Mouse (Mus musculus): ENCODE data around the gene Ces1g. TPM values are rescaled to one million over a fixed set of nuclear protein-coding genes. Genes with fewer than 3 reads are reported as not detected.

Gene Ces1g
- not detected in 2 replicates for polyA plus RNA-seq (2016; fragmentation: Nextera tagmentation; extraction: Ambion mirVana)

DNA sequence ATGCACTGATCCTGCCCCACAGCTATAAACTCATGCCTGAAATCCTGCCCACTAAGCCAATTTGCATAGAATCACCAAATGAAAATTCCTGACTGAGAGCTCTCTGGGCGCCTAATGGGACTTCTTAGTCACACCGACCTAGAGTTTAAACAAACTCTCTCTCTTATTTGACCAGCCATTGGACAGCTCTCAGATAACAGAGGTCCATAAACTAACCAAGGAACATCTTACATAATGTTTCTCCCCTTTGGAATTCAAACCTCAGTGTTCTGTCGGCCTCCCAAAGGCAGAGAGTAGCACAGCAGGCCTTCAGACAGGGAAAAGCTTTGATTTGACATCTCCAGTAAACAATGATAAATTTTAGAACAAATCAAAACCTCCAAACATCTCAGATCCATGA is at the start of gene Ces1g:
TSS of gene Ces1g (minus strand) at position 102 of the 400 bp plus-strand sequence.
- H3K4me1 ChIP-seq, result no peaks in the 10 kb centered on the region
- no peak within 1 kb of the TSS for H3K9ac ChIP-seq
- H3K27me3 ChIP-seq, result no peaks in the 10 kb centered on the region
- H3K9me3 ChIP-seq (replicated peaks), result no peaks in the 10 kb centered on the region
- ATAC-seq (ENCODE audit: low FRiP score), result no peak
- H3K4me3 ChIP-seq, result no peak within 1 kb of the TSS
- H3K4me2 ChIP-seq (replicated peaks), result no peak within 1 kb of the TSS
- H3K36me3 ChIP-seq, result no peaks in the 10 kb centered on the region
- 75% methylated on average over 3 of the region's 3 CpGs for WGBS
- no peak within 1 kb of the TSS for H3K27ac ChIP-seq

DNA sequence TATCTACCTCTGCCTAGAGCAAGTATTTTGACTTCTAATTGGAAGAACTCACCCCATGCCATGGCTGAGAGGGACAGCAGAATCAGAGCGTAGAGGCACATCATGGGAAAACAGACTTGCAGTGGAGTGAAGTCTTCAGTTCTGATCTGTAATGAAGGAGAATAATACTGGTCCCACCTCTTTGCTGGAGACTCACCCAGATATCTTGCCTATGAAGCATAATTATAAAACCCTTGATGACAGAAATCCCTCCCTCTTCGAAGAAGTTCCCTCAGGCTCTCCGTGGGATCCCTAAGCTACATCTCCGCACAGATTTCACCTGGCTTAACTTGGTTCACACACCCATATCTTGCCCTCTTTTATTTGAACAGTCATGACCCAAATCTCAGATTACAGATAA is 42.5 kb upstream of the Ces1g start, which contains the start of gene Ces1h:
TSS of gene Ces1h (minus strand) at position 101 of the 400 bp plus-strand sequence.
- no peaks in the 10 kb centered on the region for H3K4me1 ChIP-seq
- no peaks in the 10 kb centered on the region for H3K36me3 ChIP-seq
- ATAC-seq (ENCODE audit: low FRiP score), result no peak
- no peak within 1 kb of the TSS for H3K4me2 ChIP-seq (replicated peaks)
- no peak within 1 kb of the TSS for H3K9ac ChIP-seq
- H3K9me3 ChIP-seq (replicated peaks), result no peaks in the 10 kb centered on the region
- H3K27me3 ChIP-seq, result no peaks in the 10 kb centered on the region
- no peak within 1 kb of the TSS for H3K4me3 ChIP-seq
- 90% methylated on average over 4 of the region's 4 CpGs for WGBS
- no peak within 1 kb of the TSS for H3K27ac ChIP-seq

DNA sequence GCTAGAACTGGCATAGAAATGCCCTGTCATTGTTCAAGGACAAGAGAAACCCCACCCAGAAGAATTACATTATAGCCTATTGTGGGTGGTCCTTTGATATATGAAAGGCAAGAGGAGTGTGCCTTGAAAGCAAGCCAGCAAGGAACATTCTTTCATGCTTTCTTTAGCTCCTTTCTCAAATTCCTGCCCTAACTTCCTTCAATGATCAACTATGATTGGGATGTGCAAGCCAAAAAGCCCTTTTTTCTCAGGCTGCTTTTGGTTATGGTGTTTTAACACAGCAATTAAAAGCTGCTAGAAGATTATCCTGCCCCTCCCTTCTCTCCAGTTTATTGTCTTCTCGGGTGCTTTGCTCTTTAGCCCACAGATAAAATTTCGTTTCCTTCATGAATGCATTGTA is 32.4 kb upstream of the Ces1g start:
- Histone ChIP-seq H3K4me2 (replicated peaks) (no peak overlapping the region), H3K4me3 (no peak overlapping the region), H3K4me1 (no peaks in the 10 kb centered on the region; the same call in 1 of the 2 replicates), H3K9me3 (replicated peaks) (no peaks in the 10 kb centered on the region), H3K27ac (no peak overlapping the region), H3K9ac (no peak overlapping the region), H3K36me3 (no peaks in the 10 kb centered on the region), H3K27me3 (no peaks in the 10 kb centered on the region)
- ATAC-seq (ENCODE audit: low FRiP score), result no peak
- 37% methylated on average over 2 of the region's 2 CpGs for WGBS

DNA sequence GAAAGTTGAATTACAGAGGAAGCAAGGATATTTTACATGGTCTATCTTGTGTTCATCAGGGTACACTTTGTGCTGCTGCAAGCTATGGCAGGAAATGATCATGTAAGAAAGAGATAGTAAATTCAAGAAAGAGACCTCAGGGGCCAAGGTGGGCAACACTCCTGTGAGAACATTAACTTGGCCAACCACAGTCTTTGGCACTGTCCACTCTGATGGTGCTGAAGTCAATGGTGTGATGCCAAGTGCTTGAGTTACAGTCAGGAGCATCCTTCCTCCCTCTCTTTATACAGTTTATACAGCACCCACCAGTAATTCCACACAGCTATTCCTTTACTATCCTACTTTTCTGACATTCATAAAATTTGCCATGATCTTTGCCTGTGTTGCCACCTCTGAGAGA is 23.0 kb upstream of the Ces1g start:
- H3K4me2 ChIP-seq (replicated peaks), result no peak overlapping the region

DNA sequence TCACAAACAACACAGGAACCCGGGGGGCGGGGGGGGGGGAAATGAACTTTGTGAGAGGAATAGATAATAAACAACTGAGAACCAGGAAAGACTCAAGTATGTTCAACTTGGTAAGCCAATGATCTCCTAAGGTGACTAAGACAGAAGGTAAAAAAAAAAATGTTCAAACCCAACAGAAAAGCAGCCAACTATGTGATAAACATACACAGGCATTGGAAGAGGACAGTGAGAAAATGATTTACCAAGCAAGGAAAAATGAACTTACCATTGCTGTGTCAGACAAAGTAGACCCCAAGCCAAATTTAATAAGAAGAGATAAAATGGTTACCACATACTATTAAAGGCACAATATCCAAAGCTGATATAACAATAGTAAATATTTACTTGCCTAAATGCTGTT is 2.4 kb upstream of the Ces1g start:
- no peak overlapping the region for H3K4me3 ChIP-seq
- 93% methylated on average over 2 of the region's 2 CpGs for WGBS
- no peaks in the 10 kb centered on the region for H3K27me3 ChIP-seq
- no peaks in the 10 kb centered on the region for H3K36me3 ChIP-seq
- H3K9me3 ChIP-seq (replicated peaks), result no peaks in the 10 kb centered on the region
- H3K4me2 ChIP-seq (replicated peaks), result no peak overlapping the region
- no peak overlapping the region for H3K9ac ChIP-seq
- no peak overlapping the region for H3K27ac ChIP-seq
- no peaks in the 10 kb centered on the region for H3K4me1 ChIP-seq
- ATAC-seq (ENCODE audit: low FRiP score), result no peak

More for the DNA sequence above, 23.0 kb upstream of the Ces1g start:
- Histone ChIP-seq H3K27ac (no peak overlapping the region), H3K36me3 (no peaks in the 10 kb centered on the region), H3K9ac (no peak overlapping the region), H3K27me3 (no peaks in the 10 kb centered on the region), H3K9me3 (replicated peaks) (no peaks in the 10 kb centered on the region), H3K4me1 (no peaks in the 10 kb centered on the region), H3K4me3 (no peak overlapping the region)
- ATAC-seq (ENCODE audit: low FRiP score), result no peak

DNA sequence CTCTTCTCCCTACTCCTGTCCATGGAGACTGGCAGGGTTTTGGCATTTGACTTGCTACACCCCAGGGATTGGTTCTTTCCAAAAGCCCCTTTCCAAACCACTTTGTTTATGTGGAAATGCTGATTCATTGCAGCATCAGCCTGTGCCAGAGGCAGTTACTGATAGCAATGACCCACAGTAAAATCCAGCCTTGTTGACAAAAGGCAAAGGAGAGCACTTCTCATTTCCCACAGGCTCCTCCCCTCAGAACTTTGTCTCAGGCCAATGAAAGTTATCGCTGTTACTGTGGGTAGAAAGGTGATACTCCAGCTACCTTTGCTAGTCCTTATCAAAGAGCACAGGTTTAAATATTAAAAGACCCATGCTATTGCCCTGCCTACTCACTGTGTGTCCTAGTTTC is 4.4 kb downstream of the Ces1g start:
- Histone ChIP-seq H3K9me3 (replicated peaks) (no peaks in the 10 kb centered on the region), H3K4me3 (no peak overlapping the region), H3K27ac (no peak overlapping the region), H3K4me2 (replicated peaks) (no peak overlapping the region), H3K27me3 (no peaks in the 10 kb centered on the region), H3K36me3 (no peaks in the 10 kb centered on the region), H3K9ac (no peak overlapping the region), H3K4me1 (no peaks in the 10 kb centered on the region)
- WGBS, result 83% methylated on average over 1 of the region's 1 CpGs
- ATAC-seq (ENCODE audit: low FRiP score), result no peak

DNA sequence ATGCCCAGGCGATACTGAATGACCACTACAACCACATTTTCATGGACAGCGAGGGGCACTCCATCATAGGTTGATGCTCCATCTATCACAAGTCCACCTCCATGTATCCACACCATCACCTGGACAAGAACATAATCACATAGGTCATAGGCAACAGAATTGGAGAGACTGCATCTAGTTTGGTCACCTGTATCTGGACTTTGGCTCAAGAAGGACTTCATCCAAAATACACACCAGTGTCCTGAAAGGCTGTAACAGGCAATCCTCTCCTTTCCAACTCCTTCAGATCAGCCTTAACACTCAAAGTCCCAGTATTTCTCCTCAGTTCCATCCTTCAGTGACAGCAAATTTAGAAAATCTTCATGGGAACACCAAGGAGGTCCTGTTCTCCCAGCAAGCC is 6.0 kb downstream of the Ces1g start:
- Histone ChIP-seq H3K4me1 (no peaks in the 10 kb centered on the region), H3K4me2 (replicated peaks) (no peak overlapping the region), H3K36me3 (no peaks in the 10 kb centered on the region), H3K9me3 (replicated peaks) (no peaks in the 10 kb centered on the region), H3K27me3 (no peaks in the 10 kb centered on the region), H3K27ac (no peak overlapping the region), H3K4me3 (no peak overlapping the region), H3K9ac (no peak overlapping the region)
- WGBS, result 93% methylated on average over 2 of the region's 2 CpGs
- ATAC-seq (ENCODE audit: low FRiP score), result no peak

DNA sequence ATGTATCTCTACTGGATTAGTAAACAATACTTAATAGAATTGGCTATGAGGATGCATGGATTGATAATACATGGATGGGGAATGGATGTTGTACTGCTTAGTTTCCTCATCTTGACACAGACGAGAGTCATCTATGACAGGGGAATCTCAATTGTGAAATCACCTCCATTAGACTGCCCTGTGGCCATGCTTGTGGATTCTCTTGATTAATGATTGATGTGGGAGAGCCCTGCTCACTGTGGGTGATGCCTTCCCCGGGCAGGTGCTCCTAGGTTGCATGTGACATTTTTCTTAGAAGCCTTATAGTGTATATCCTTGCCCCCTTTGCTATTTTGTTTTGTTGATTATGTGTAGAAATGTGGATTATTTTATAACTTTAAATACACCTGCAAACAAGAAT is 12.0 kb downstream of the Ces1g start:
- Histone ChIP-seq H3K27me3 (no peaks in the 10 kb centered on the region), H3K9ac (no peak overlapping the region), H3K36me3 (no peaks in the 10 kb centered on the region), H3K4me1 (no peaks in the 10 kb centered on the region), H3K9me3 (replicated peaks) (no peaks in the 10 kb centered on the region), H3K4me3 (no peak overlapping the region), H3K27ac (no peak overlapping the region), H3K4me2 (replicated peaks) (no peak overlapping the region)
- 83% methylated on average over 2 of the region's 2 CpGs for WGBS
- ATAC-seq (ENCODE audit: low FRiP score), result no peak

DNA sequence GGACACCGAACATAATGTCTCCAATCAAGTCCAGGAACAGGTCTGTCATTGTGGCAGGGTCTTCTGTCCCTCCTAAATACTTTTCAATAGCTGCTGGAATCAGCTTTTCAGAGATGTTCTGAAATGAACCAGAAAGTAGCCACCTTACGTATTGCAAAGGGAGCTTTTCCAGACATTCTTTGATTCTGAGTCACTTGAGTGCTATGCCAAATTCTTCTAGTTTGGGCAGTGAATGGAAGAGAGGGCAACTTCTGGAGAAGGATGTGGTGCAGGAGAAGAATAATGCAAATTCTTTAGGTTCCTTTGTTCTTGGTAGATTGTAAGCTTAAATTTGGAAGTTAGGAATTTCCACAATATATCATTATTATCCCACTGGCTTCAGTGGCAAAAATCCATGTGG is 20.1 kb downstream of the Ces1g start:
- no peak overlapping the region for H3K27ac ChIP-seq
- no peaks in the 10 kb centered on the region for H3K36me3 ChIP-seq
- H3K4me3 ChIP-seq, result no peak overlapping the region
- no peaks in the 10 kb centered on the region for H3K4me1 ChIP-seq
- WGBS, result 85% methylated on average over 2 of the region's 2 CpGs
- no peaks in the 10 kb centered on the region for H3K27me3 ChIP-seq
- ATAC-seq (ENCODE audit: low FRiP score), result no peak
- H3K4me2 ChIP-seq (replicated peaks), result no peak overlapping the region
- no peaks in the 10 kb centered on the region for H3K9me3 ChIP-seq (replicated peaks)
- H3K9ac ChIP-seq, result no peak overlapping the region

DNA sequence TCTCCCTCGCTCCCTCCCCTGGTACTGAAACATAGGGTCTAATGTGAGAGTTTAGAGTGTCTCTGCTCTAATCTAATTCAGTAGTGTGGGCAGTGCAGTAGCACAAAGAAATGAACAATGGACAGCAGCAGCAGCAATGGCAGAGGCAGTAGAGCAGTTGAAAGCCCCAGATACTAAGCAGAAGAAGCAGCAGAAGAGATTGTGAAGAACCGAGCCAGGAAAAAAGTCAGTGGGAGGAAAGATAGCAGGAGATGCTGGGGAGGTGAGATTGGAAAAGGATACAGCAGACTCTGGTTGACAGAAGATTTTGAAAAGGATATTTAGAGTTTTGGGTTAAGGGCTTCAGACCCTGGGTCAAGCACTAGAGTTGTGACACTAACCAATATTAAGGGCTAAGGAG is 21.6 kb downstream of the Ces1g start:
- H3K36me3 ChIP-seq, result no peaks in the 10 kb centered on the region
- H3K9ac ChIP-seq, result no peak overlapping the region
- H3K9me3 ChIP-seq (replicated peaks), result no peaks in the 10 kb centered on the region
- no peak overlapping the region for H3K4me3 ChIP-seq
- no peaks in the 10 kb centered on the region for H3K4me1 ChIP-seq
- H3K27me3 ChIP-seq, result no peaks in the 10 kb centered on the region
- H3K4me2 ChIP-seq (replicated peaks), result no peak overlapping the region
- no peak for ATAC-seq (ENCODE audit: low FRiP score)
- 88% methylated on average over 2 of the region's 2 CpGs for WGBS
- no peak overlapping the region for H3K27ac ChIP-seq

DNA sequence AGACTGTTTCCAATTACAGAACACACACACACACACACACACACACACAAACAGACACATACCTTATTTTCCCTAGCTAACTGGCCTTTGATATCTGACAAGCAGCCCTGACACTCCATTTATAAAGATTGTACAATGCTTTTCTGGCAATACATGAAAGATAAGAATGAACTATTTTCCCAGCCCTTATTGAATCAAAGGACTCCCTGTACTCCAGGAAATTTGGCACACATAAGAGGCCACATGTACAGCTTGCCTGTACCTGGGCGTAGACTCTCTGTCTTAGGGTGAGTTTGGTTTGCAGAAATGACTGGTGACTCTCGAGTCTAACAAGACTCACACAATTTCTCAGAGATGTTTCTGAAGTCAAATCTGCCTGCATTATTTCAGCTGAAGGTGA is 53.2 kb downstream of the Ces1g start:
- Histone ChIP-seq H3K4me1 (no peaks in the 10 kb centered on the region), H3K36me3 (no peaks in the 10 kb centered on the region), H3K4me2 (replicated peaks) (no peak overlapping the region), H3K27me3 (no peaks in the 10 kb centered on the region), H3K9me3 (replicated peaks) (no peaks in the 10 kb centered on the region), H3K4me3 (no peak overlapping the region), H3K27ac (no peak overlapping the region), H3K9ac (no peak overlapping the region)
- 88% methylated on average over 2 of the region's 2 CpGs for WGBS
- ATAC-seq (ENCODE audit: low FRiP score), result no peak

DNA sequence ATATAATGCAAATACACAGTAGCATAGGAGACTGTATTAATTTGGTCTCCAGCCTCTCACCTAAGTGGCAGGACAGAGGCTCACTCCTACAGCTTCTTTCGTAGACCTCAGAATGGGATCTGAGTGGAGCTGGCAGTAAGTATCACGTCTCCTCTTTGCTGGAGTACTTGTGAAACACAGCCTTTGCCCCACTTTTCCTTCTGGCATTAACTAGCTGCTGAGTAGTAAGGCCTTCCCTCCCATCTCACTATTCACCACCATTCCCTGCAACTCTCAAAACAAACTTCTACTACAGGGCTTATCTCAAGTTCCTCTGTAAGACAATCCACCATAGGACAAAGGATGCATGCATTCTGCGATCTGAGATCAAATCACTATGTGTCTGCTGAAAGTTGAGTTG is 54.8 kb downstream of the Ces1g start:
- Histone ChIP-seq H3K9me3 (replicated peaks) (no peaks in the 10 kb centered on the region), H3K9ac (no peak overlapping the region), H3K4me1 (no peaks in the 10 kb centered on the region), H3K27ac (no peak overlapping the region), H3K36me3 (no peaks in the 10 kb centered on the region), H3K27me3 (no peaks in the 10 kb centered on the region), H3K4me2 (replicated peaks) (no peak overlapping the region), H3K4me3 (no peak overlapping the region)
- 78% methylated on average over 3 of the region's 3 CpGs for WGBS
- ATAC-seq (ENCODE audit: low FRiP score), result no peak

DNA sequence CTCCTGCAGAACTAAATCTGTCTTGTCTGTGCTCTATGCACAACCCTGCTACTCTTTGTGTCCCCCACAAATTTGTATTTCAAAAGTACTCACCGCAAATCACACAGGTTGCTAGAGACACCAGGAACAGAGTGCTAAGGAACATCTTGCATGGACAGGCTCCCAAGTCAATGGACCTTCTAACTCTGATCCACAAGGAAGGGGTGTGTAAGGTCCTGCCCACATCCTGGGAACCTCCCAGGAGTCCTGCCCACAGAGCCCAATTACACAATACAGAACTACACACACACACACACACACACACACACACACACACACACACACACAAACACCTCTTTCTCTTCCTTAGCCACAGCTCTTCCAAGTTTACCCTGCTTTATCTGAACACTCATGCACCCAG is 57.6 kb downstream of the Ces1g start, which contains the start of gene Ces1f:
TSS of gene Ces1f (minus strand) at position 192 of the 400 bp plus-strand sequence.
- Histone ChIP-seq H3K9ac (no peak within 1 kb of the TSS), H3K4me1 (no peaks in the 10 kb centered on the region), H3K9me3 (replicated peaks) (no peaks in the 10 kb centered on the region), H3K27me3 (no peaks in the 10 kb centered on the region), H3K36me3 (no peaks in the 10 kb centered on the region), H3K27ac (no peak within 1 kb of the TSS), H3K4me2 (replicated peaks) (no peak within 1 kb of the TSS), H3K4me3 (no peak within 1 kb of the TSS)
- WGBS, result 100% methylated on average over 1 of the region's 1 CpGs
- no peak for ATAC-seq (ENCODE audit: low FRiP score)

Measured in hindbrain, embryonic 12.5 days (tissue).